Mouse (Mus musculus): ENCODE data around the gene Kctd20.
"Not testable (repeated sequence)": the region's sequence is repeated elsewhere in the genome, so short reads cannot be mapped to it uniquely, and the experiment has no call there.

Gene Kctd20

GRCm38 (mm10) chr17:28984724-28985420 lies 33.1 kb downstream of the Kctd20 start:
- DNase-seq (ENCODE audit: extremely low spot score) = no peak

GRCm38 (mm10) chr17:28986833-28987232 lies 35.1 kb downstream of the Kctd20 start:
- no peak for DNase-seq (ENCODE audit: extremely low spot score)

GRCm38 (mm10) chr17:28987713-28988112 lies 36.0 kb downstream of the Kctd20 start:
- peak; percentile 31 for DNase-seq (ENCODE audit: extremely low spot score)

- no peak for DNase-seq (ENCODE audit: extremely low spot score)
Measured at GRCm38 (mm10) chr17:28988291-28988690, 36.5 kb downstream of the Kctd20 start.

GRCm38 (mm10) chr17:28988996-28989395 lies 37.2 kb downstream of the Kctd20 start:
- no peak for DNase-seq (ENCODE audit: extremely low spot score)

GRCm38 (mm10) chr17:28990060-28990459 lies 38.3 kb downstream of the Kctd20 start:
- DNase-seq (ENCODE audit: extremely low spot score) = no peak

- DNase-seq (ENCODE audit: extremely low spot score) = no peak
Measured at GRCm38 (mm10) chr17:28991286-28991685, 39.5 kb downstream of the Kctd20 start.

GRCm38 (mm10) chr17:28992105-28992504 lies 40.4 kb downstream of the Kctd20 start:
- DNase-seq (ENCODE audit: extremely low spot score) = no peak

GRCm38 (mm10) chr17:28993004-28993403 lies 41.3 kb downstream of the Kctd20 start:
- not testable (repeated sequence) for DNase-seq (ENCODE audit: extremely low spot score)

GRCm38 (mm10) chr17:28994615-28995014 lies 42.9 kb downstream of the Kctd20 start:
- no peak for DNase-seq (ENCODE audit: extremely low spot score)

- DNase-seq (ENCODE audit: extremely low spot score) = no peak
Measured at GRCm38 (mm10) chr17:29000465-29000864, 48.7 kb downstream of the Kctd20 start.

- DNase-seq (ENCODE audit: extremely low spot score) = no peak
Measured at GRCm38 (mm10) chr17:29003740-29004139, 52.0 kb downstream of the Kctd20 start.

- no peak for DNase-seq (ENCODE audit: extremely low spot score)
Measured at GRCm38 (mm10) chr17:29005002-29005401, 53.3 kb downstream of the Kctd20 start.

GRCm38 (mm10) chr17:29006812-29007211 lies 55.1 kb downstream of the Kctd20 start:
- DNase-seq (ENCODE audit: extremely low spot score) = no peak

GRCm38 (mm10) chr17:29007243-29007640 lies 55.5 kb downstream of the Kctd20 start:
- DNase-seq (ENCODE audit: extremely low spot score) = no peak

- DNase-seq (ENCODE audit: extremely low spot score) = peak; percentile 96
Measured at GRCm38 (mm10) chr17:29007641-29008325, 56.0 kb downstream of the Kctd20 start, which contains the start of gene Stk38. Gene Stk38, minus strand, starts transcription at chr17:29007995.

GRCm38 (mm10) chr17:29008326-29008650 lies 56.5 kb downstream of the Kctd20 start:
- peak; percentile 42 for DNase-seq (ENCODE audit: extremely low spot score)

- no peak for DNase-seq (ENCODE audit: extremely low spot score)
Measured at GRCm38 (mm10) chr17:29009181-29009580, 57.4 kb downstream of the Kctd20 start.

GRCm38 (mm10) chr17:29014235-29014634 lies 62.5 kb downstream of the Kctd20 start:
- no peak for DNase-seq (ENCODE audit: extremely low spot score)

- no peak for DNase-seq (ENCODE audit: extremely low spot score)
Measured at GRCm38 (mm10) chr17:29015638-29016037, 63.9 kb downstream of the Kctd20 start.

GRCm38 (mm10) chr17:29016705-29017104 lies 65.0 kb downstream of the Kctd20 start:
- no peak for DNase-seq (ENCODE audit: extremely low spot score)

- peak; percentile 53 for DNase-seq (ENCODE audit: extremely low spot score)
Measured at GRCm38 (mm10) chr17:29018292-29018984, 66.7 kb downstream of the Kctd20 start.

Measured in embryo, embryonic 9.5 days (tissue).